Mouse (Mus musculus) frontal cortex, adult 2 months (tissue): ENCODE results near the gene Safb2. TPM values are rescaled to one million over a fixed set of nuclear protein-coding genes. Genes with fewer than 3 reads are reported as not detected.
A peak's percentile ranks its signal among the peaks of the same experiment; 100 is the strongest.

Experiments used
- DNase-seq, 2 experiments: peaks; one replicate each; pipeline ENCODE4 v3.0.0; 2022; ENCODE audit warnings: low spot score in 1 of 2; ENCODE audit errors: extremely low spot score in 1 of 2
- polyA plus RNA-seq: library from polyadenylated mRNA; depleted of rRNA; stranded (reverse); fragments of >200 nt; gene quantifications from 2 replicates; pipeline ENCODE4 v1.2.3, GENCODE M21; 2012

The Safb2 gene
- polyA plus RNA-seq, 1 experiment, result 162 TPM

DNA sequence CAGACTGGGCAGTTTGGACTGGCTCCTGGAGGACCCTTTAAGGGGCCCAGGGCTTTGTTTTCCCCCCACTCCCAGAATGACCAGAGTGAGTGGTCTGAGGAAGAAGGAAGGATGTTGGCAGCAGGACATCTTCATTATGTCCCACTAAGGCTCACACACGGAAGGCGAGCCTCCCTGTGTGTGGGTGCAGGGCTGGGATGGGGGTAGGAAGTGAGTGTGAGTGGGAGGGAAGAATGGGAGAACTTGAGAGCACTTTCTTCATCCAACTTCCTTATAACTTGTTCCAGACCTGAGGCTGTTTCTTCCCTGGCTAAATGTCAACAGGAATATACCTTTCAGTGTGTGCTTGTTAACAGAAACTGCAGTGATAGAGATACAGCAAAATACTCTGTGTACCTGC lies 26.9 kb upstream of the Safb2 start:
- no peak for DNase-seq

DNA sequence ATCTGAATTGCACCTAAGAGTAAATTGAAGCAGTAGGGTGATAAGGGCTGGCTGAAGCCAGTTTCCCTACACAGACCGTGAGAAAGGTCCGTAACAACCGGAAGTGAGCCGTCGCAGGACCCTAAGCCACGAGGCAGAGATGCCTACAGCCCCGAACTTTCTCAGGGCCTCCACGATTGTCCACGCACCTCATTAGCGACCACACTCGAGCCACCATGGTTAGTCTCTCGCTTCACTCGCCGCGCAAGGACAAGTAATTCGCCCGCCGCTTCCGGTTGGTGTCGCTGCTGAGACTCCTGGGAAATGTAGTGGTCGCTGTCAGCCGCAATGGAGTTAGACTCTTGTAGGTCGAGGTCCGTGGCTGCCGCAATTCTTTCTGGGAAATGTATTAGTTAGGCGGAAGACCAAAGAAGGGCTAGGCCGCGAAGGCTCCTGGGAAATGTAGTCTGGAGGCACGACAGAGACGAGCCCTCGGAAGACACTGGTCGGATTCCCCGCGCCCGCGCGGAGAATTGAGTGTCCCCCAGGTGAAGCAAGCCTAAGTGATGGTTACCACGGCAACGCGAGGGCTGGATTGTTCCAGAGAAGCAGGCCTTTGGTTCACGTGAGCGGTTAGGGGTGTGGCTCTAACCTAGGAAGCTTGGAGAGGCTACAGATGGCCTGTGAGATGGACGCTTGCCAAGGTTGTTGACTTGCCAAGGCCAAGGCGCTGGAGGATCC lies 25.2 kb upstream of the Safb2 start, which contains the start of gene 2410015M20Rik:
Gene 2410015M20Rik (minus strand): TSS at position 320 of the 720 bp plus-strand sequence.
- peak; percentile 98 for DNase-seq

- DNase-seq, result no peak
These were observed 24.3 kb upstream of the Safb2 start for GRCm38 (mm10) chr17:56608699-56609098.

GRCm38 (mm10) chr17:56607521-56608062 lies 23.2 kb upstream of the Safb2 start:
- no peak for DNase-seq

DNA sequence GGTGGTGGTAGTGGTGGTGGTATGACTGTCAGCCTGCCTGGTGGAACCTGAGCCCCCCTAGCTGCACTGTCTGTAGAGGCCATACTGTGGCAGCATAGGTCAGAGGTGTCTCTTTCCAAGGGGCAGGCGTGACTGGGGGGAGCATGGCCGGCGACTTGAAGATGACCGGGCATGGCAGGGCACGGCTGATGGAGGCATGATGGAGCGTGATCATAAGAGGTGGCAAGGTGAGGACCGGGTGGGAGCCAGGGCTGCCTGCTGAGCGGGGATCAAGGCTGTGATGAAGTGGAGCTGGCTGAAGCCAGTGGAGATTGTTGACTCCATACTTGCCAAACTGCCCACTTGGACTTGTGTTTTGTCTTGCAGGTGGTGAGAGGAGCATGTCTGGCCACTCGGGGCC lies 21.0 kb upstream of the Safb2 start:
- no peak for DNase-seq

DNA sequence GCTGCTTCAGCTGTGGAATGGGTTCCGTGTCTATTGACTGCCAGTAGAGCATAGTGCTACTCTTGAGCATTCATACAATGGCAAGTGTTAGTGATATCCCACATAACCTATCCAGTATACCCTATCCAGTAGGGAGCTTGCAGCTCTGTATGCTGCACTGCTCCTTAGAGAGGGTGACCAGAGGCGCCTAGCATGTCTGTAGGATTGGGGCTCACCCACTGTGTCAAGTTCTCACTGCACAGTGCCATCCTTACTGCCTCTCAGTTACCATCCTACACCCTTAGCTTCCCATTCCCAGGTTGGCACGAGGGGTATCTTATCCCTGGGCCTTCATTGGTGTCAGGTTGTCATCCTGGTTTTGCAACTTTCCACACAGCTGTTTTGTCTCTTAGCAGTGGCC lies 20.0 kb upstream of the Safb2 start:
- DNase-seq, result no peak

DNA sequence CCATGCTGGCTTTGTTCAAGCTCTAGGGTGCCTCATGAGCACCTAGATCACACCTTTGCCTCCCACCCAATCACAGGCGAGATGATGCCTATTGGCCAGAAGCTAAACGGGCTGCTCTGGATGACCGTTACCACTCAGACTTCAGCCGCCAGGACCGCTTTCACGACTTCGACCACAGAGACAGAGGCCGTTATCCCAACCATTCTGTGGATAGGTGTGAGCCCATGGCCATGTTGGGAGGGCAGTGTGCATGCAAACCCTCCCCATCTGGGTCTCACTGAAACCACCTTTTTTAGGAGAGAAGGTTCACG lies 19.6 kb upstream of the Safb2 start:
- DNase-seq, result no peak

- no peak for DNase-seq
These were observed 19.0 kb upstream of the Safb2 start for GRCm38 (mm10) chr17:56603186-56604069.

DNA sequence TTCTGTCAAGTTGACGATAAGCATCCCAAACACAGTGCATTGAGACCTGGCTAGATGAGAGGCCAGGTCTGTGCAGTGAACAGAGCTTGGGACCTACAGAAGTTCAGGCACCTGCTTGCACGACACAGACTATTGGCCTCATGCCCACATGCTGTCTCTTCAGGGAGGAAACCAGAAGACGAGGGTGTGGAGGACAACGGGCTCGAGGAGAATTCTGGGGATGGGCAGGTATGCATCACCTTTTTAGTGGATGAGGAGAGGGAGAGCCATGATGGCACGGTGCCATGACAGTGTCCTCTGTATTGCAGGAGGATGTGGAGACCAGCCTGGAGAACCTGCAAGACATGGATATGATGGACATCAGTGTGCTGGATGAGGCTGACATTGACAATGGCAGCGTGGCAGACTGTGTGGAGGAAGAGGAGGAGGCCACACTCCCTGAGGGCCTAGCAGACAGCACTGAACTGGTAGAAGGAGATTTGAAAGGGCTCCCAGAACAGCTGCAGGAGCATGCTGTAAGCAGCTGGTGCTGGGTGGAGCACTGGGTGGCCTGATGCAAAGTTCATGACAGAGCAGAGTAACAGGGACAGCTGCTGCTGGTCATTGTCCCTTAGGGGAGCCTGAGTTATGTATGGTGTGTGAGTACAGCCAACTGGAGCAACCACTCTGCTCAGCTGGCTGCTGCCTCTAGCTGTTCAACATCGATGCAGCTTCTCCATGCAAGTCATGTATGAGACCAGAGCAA lies 9.3 kb upstream of the Safb2 start:
- no peak for DNase-seq

DNA sequence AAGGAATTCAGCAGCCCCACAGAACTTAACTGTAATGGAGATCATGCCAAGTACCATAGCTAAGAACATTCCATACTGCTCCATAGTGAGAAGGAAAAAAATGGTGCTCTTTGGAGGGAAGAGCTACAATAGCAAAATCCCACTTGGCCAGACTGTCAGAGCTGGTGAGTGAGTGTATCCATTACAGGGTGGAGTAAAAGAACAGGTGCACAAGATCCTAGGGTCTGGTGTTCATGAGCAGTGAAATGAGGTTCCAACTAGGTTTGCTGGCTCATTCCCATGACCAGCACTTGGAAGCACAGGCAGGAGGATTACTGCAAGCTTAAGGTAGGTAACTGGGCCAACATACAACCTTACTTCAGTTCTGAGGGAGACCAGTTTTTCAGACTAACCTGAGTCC lies 8.2 kb upstream of the Safb2 start:
- DNase-seq, result no peak

DNA sequence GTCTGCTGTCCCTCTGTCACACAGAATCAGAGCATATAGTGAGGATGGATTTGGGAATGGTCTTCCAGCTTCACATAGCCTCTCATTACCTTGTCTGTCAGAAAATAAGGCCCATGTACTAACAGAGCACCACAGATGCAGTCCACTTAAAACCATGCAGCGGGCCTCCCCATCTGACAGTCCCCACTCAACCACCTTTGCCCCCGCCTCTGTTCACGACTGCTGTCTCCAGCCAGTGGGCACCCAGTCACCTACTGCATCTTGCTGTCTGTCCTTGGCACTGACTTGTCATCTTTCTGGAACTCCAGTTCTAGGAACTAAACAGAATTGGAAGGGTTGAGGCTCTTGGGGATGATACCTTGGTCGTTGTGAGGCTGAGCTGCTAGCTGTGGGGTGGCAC lies 4.5 kb upstream of the Safb2 start:
- no peak for DNase-seq

GRCm38 (mm10) chr17:56587773-56588172 lies 3.4 kb upstream of the Safb2 start:
- no peak for DNase-seq

DNA sequence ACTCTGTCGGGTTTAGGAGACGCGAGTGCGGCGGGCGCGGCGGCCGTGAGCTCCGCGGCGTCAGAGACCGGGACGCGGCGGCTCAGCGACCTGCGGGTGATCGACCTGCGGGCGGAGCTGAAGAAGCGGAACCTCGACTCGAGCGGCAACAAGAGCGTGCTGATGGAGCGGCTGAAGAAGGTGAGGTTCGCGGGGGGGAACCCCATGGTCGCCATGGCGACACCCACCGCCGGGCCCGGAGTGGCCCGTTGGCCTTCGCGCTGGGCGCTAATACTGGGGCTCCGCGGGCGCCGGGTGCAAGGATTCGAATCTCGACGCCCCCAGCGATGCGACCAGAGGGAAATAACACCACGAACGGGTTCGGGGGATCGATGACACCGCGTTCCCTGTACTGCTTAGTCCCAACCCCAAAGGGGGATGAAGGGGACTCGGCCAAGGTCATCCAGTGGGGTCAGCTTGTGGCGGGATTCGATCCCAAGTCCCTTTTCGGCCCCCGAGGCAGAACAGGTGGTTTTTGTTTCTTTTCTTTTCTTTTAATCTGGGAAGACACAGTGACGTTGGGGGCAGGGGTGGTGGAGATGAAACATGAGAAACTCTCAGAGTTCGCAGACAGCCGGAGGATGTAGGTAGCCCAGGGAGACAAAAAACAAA lies 911 bp upstream of the Safb2 start:
- peak in 1 of 2 experiments; percentile 42 for DNase-seq

GRCm38 (mm10) chr17:56583611-56584256 lies 651 bp downstream of the Safb2 start:
- peak in 1 of 2 experiments; percentile 37 for DNase-seq

- no peak for DNase-seq
These were observed 1.3 kb downstream of the Safb2 start for GRCm38 (mm10) chr17:56583071-56583470.

- DNase-seq, result no peak
These were observed 11.4 kb downstream of the Safb2 start for GRCm38 (mm10) chr17:56572939-56573338.

DNA sequence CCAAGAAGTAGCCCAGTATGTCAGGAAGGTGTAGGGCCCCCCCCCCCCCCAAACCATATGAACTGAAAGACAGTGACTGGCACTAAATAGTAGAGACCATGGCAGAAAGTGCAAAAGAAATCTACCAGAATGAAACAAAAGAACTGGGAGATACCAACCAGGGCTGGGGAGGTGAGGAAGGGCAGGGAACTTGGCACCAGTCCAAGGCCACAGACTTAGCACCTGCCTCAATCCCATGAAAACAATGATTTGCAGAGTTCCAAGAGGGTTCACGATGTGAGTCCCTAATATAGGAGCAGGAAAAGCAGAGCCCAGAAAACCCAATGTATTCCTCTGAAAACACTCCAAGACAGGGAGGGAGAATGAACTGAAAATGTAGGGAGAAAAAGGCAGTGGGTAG lies 12.2 kb downstream of the Safb2 start:
- no peak for DNase-seq

- DNase-seq, result no peak
These were observed 14.1 kb downstream of the Safb2 start for GRCm38 (mm10) chr17:56570287-56570686.

DNA sequence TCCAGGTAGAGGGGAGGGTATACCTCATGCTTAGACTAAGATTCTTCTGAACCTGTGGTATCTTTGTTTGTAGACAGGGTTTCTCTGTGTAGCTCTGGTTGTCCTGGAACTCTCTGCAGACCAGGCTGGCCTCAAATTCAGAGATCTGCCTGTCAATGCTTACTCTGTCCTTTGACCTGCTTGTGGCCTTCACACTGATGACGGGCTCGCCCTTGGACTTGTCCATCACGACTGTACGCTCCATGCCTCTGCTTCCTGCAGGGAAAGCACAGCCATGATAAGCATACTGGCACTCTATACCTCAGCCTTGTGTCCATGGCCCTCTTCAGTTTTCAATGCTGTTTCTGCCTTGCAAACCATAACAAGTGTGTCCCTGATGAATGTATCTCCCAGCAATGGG lies 17.0 kb downstream of the Safb2 start:
- DNase-seq, result no peak

DNA sequence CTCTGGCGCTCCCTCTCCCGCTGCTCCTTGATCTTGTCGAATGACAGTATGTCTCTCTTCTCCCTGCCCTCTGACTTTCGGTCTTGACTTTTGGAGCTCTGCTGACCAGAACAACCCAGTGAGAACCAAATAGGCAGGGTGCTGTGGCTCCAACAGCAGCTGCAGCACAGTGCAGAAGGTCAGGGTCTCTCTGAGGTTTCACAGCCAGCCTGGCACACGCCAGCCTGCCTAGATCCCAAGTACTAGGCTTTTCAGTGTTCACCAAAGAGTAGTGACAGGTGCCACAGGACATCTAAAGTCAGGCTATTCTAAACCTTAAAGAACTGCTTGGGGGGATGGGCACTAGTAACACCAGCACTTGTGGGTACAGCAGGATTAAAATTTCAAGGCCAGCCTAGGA lies 17.5 kb downstream of the Safb2 start:
- DNase-seq, result no peak
